Mouse (Mus musculus) liver, postnatal 0 days (tissue): ENCODE results near the gene Sike1.

ENCODE experiments used
- CTCF ChIP-seq: sonication (generic); IDR thresholded peaks from 2 replicates; pipeline ENCODE4 v1.5.1; 2016; ENCODE audit warnings: antibody characterized with exemption, low read depth
- EP300 ChIP-seq: IDR thresholded peaks from 2 replicates; pipeline ENCODE4 v1.6.1; 2016; ENCODE audit warnings: antibody characterized with exemption, low read depth, mild to moderate bottlenecking

GRCm38 (mm10) chr3:102970508-102970907, 25.0 kb upstream of the Sike1 start:
- no peak for TF ChIP-seq CTCF
- no peak for TF ChIP-seq EP300
